Mouse (Mus musculus): ENCODE data around the gene Hspa12a. TPM values are rescaled to one million over a fixed set of nuclear protein-coding genes. Genes with fewer than 3 reads are reported as not detected.
A peak's percentile ranks its signal among the peaks of the same experiment; 100 is the strongest.

Hspa12a gene
- polyA plus RNA-seq, 1 experiment from 2014 or later: 5.6 TPM

DNA sequence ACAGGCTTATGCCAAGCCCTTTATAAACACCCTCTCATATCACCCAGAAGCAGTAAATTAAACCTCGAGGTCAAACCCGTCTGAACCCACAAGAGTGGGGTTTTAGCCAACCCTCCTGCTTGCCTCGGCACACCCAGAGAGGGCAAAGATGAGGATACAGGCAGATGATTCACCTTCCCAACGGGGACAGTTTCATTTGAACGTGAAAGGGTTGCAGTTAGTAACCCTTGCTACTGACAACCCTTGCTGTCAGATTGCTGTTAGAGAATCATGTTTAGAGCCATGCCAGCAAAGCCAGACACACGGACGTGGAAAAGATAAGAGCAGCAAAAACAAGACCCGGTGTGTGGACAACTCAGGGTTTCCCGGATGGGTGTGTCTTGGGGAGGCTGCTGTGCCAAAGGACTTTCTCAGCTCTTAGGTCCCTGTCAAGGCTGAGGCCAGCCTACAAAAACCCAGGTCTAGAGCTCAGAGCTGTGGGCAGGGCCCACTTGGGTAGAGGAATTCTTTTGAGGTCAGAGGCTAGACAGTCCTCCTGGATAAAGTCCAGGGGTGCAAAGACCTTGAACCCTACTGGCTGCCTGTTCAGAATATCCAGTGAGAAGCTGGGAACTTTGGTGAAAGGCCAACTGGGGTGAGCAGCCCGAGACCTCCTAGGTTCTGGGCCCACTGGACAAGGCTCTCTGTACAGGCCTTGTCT is 90.3 kb downstream of the Hspa12a start:
- Histone ChIP-seq H3K4me1 (replicated peaks) (peaks cover 6% of the 10 kb centered on the region), H3K9me3 (no peaks in the 10 kb centered on the region), H3K4me2 (replicated peaks) (no peak overlapping the region), H3K27ac (no peak overlapping the region), H3K27me3 (replicated peaks) (no peaks in the 10 kb centered on the region), H3K4me3 (replicated peaks) (no peak overlapping the region), H3K36me3 (no peaks in the 10 kb centered on the region), H3K9ac (no peak overlapping the region)
- 0 out of 2 replicates have a peak, but pooled peaks have one; percentile 18 for ATAC-seq
- 50% methylated on average over 10 of the region's 10 CpGs for WGBS

DNA sequence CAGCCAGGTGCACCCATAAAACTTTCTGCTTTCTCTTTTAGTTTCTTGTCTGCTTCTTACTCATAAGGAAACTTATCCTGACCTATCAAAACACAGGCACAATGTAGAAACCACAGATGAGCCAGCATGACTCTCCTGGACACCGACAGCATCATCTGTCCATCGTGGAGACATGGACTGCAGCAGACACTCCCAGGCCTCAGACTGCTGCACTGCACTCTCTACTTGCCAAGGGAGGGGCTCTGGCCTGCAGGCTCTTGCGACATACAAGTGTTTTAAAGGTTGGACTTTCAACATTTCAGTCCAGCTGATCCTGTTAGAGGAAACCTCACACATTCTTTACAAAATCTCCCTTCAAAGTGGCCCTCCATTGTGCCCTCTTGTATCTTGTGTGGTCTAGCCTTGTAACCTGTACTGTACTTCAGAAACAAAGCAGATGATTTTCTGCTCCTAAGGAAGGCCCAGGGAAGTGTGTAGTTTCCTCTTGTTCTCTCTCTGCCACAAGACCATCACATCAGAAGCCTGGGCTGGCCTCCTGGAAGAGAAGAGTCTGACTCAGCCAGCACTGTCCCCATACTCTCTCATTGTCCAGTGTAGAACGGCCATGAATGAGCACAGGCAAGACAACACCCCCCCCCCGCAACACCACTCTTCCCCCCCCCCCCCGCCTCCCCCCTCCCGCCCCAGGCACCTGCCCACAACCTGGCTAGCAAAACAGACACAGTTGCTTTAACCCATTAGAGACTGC is 92.6 kb downstream of the Hspa12a start:
- Histone ChIP-seq H3K4me1 (replicated peaks) (peaks cover 6% of the 10 kb centered on the region), H3K27me3 (replicated peaks) (no peaks in the 10 kb centered on the region), H3K9ac (no peak overlapping the region), H3K9me3 (no peaks in the 10 kb centered on the region), H3K4me3 (replicated peaks) (no peak overlapping the region), H3K4me2 (replicated peaks) (no peak overlapping the region), H3K27ac (no peak overlapping the region), H3K36me3 (no peaks in the 10 kb centered on the region)
- 43% methylated on average over 4 of the region's 7 CpGs for WGBS
- peak; percentile 84 for ATAC-seq

DNA sequence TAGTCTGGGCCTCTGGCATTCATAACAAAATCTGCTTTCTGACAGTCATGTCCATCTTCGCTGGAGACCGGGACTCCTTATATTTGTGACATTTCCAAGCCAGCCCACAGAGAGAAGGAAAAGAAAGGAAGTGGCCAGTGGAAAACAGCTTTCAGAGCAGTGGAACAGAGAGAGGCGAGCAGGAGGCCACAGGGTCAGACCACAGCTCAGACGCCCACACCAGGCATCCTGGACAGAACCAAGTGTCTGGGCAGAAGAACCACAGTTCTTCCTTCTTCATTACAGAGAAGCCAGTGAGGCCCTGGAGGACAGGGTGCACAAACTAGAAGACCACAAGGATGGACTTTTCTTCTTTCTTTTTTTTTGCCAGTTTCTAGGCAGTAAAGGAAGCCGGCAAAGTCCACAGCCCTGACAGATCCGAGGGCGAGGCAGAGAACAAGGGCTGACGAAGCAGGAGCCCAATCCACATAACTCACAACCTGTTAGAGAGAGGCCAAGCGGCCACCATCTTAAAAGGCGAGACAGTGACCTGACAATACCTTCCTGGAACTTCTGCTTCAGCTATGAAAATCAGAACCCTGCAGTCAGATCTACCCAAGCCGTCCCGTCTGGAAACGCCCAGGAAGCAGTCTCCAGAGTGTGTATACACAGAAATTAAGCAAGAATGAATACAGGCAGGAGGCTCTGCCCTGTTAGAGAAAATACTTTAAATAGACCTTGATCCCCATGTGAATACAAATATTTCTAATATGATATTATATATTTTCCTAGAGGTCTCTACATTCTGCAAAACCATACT is 93.9 kb downstream of the Hspa12a start:
- H3K27ac ChIP-seq: no peak overlapping the region
- H3K9ac ChIP-seq: no peak overlapping the region
- no peak for ATAC-seq
- H3K4me1 ChIP-seq (replicated peaks): peaks cover 6% of the 10 kb centered on the region
- H3K9me3 ChIP-seq: no peaks in the 10 kb centered on the region
- no peak overlapping the region for H3K4me3 ChIP-seq (replicated peaks)
- 50% methylated on average over 13 of the region's 13 CpGs for WGBS
- H3K27me3 ChIP-seq (replicated peaks): no peaks in the 10 kb centered on the region
- H3K36me3 ChIP-seq: no peaks in the 10 kb centered on the region
- H3K4me2 ChIP-seq (replicated peaks): no peak overlapping the region

DNA sequence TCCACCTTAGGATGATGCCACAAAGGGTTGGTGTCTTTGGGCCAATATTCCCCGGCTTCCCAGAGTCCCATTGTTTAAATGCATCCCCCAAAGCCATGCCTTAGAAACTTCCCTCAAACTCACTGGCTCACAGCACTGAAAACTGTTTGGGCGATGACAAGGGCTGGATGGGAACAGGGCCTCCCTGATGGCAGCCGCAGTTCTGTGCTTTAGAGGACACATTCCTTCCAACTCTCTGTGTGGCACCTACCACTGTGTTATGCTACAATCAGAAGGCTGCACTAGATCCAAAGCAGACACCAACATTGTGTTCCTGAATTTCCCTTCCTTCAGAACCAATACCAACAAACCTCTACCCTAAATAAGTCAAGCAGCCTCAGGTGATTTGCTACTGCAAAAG is 99.8 kb downstream of the Hspa12a start:
- no peak overlapping the region for H3K27ac ChIP-seq
- no peak overlapping the region for H3K4me3 ChIP-seq (replicated peaks)
- no peak overlapping the region for H3K9ac ChIP-seq
- no peak overlapping the region for H3K4me2 ChIP-seq (replicated peaks)
- H3K9me3 ChIP-seq: no peaks in the 10 kb centered on the region
- no peak for ATAC-seq
- no peaks in the 10 kb centered on the region for H3K4me1 ChIP-seq (replicated peaks)
- no peaks in the 10 kb centered on the region for H3K27me3 ChIP-seq (replicated peaks)
- H3K36me3 ChIP-seq: no peaks in the 10 kb centered on the region
- 84% methylated on average over 3 of the region's 3 CpGs for WGBS

DNA sequence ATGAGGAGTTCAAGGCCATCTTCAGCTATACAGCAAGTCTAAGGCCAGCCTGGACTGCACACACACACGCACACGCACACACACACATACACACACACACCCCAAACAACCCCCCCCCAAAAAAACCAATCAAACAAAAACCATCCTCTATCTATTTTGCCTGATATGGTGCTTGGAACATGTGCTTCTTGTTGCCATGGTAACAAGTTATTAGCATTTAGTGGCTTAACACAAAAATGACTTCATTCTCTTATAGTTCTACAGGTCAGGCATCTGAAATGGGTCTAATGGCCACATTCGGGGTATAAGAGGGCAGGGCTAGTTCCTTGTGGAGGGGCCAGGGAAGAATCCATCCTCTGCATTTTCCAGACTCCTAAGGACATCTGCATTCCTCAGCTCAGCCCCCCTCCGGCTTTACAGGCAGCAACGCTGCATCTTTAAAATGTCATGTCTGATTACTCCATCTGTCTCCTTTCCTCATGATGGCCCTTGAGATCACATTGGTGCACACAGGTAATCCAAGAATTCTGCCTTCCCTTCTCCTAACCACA is 102.7 kb downstream of the Hspa12a start:
- 85% methylated on average over 5 of the region's 5 CpGs for WGBS
- ATAC-seq: no peak
- H3K4me2 ChIP-seq (replicated peaks): no peak overlapping the region
- no peak overlapping the region for H3K4me3 ChIP-seq (replicated peaks)
- H3K27ac ChIP-seq: no peak overlapping the region
- H3K27me3 ChIP-seq (replicated peaks): no peaks in the 10 kb centered on the region
- H3K36me3 ChIP-seq: no peaks in the 10 kb centered on the region
- no peak overlapping the region for H3K9ac ChIP-seq
- H3K9me3 ChIP-seq: no peaks in the 10 kb centered on the region
- no peaks in the 10 kb centered on the region for H3K4me1 ChIP-seq (replicated peaks)

DNA sequence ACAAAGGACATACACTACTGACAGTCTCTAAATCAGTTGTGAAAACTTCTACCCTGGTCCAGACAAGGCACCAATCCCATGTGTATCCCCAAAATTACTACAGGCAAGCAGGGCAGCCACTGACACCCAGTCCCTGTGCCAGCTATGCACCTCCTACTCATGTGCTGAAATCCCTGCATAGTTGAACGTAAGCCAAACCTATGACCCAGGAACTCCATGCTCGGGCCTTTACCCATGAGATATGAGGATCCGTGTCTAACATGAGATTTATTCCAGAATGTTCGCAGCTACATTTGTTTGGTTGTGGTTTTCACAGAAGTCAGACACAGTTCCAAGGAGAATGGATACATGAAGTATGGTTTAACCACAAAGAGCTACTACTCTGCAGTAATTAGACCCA is 103.6 kb downstream of the Hspa12a start:
- 79% methylated on average over 4 of the region's 4 CpGs for WGBS
- no peak for ATAC-seq
- Histone ChIP-seq H3K4me1 (replicated peaks) (no peaks in the 10 kb centered on the region), H3K9ac (no peak overlapping the region), H3K4me2 (replicated peaks) (no peak overlapping the region), H3K4me3 (replicated peaks) (no peak overlapping the region), H3K27ac (no peak overlapping the region), H3K36me3 (no peaks in the 10 kb centered on the region), H3K27me3 (replicated peaks) (no peaks in the 10 kb centered on the region), H3K9me3 (no peaks in the 10 kb centered on the region)

DNA sequence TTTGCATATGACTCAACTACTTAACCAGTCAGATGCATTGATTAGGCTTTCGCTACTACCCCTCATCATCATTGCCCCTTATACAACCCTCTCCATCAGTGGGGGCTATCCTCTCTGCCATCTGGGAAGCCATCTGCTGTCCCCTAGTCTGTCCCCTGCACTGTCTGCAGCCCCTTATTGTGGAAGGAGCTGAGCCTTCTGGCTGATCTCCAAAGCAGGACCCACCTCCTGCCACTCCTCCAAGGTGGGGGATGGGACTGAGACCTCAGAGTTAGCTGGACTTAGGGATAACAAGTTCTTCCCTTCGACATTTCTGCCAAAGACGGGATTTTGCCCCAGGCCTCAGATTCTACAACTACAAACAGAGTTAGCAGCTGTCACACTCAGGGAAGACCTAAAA is 104.1 kb downstream of the Hspa12a start:
- 70% methylated on average over 3 of the region's 3 CpGs for WGBS
- ATAC-seq: no peak
- no peak overlapping the region for H3K4me3 ChIP-seq (replicated peaks)
- H3K9me3 ChIP-seq: no peaks in the 10 kb centered on the region
- H3K4me1 ChIP-seq (replicated peaks): no peaks in the 10 kb centered on the region
- H3K9ac ChIP-seq: no peak overlapping the region
- H3K27ac ChIP-seq: no peak overlapping the region
- H3K4me2 ChIP-seq (replicated peaks): no peak overlapping the region
- H3K27me3 ChIP-seq (replicated peaks): no peaks in the 10 kb centered on the region
- H3K36me3 ChIP-seq: no peaks in the 10 kb centered on the region

DNA sequence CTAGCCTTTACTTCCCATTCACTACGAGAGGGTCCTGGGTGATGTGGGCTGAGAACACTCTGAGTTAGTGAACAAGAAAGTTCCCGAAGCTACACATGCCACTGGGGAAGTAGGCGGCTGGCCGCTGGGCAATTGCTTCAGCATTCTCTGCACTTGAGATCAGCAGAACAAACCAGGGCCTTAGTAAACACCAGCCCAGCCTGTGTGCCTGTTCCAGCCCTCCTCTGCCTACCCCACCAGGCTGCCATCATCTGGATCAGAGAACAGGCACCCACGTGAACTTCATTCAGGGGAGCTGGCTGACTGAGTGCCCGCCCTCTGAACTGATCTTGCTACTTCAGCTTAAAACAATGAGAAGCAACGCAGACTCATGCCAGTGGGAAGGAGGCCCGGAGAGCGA is 104.7 kb downstream of the Hspa12a start:
- H3K9ac ChIP-seq: no peak overlapping the region
- WGBS: 64% methylated on average over 9 of the region's 9 CpGs
- H3K36me3 ChIP-seq: no peaks in the 10 kb centered on the region
- no peaks in the 10 kb centered on the region for H3K27me3 ChIP-seq (replicated peaks)
- H3K4me1 ChIP-seq (replicated peaks): no peaks in the 10 kb centered on the region
- no peaks in the 10 kb centered on the region for H3K9me3 ChIP-seq
- no peak overlapping the region for H3K4me2 ChIP-seq (replicated peaks)
- no peak overlapping the region for H3K27ac ChIP-seq
- no peak overlapping the region for H3K4me3 ChIP-seq (replicated peaks)
- no peak for ATAC-seq

DNA sequence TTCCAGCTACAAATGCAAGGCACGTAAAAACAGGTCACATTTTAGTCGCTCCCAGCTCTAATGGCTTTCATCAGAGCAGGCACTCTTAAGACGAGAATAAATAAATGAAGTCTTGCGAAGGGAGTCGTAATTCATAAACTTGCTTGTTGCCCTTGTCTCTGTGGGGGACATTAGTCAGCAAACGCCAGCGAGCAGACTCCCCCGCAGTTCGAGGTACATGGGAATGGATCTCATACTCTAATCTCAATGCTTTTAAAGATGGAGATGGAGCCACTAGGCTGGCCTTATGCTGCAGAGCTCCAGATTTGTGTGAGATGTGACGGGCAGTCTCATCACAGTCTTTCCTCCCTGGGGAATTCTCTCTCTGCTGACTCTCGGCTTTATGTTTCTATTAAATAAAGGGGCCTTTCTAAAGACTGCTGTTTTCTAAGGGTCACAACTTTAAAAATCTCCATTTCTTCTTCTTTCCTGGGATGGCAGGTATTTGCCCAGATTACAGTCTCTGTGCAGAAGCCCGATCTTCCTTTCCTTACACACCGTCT is 109.7 kb downstream of the Hspa12a start:
- H3K27ac ChIP-seq: no peak overlapping the region

DNA sequence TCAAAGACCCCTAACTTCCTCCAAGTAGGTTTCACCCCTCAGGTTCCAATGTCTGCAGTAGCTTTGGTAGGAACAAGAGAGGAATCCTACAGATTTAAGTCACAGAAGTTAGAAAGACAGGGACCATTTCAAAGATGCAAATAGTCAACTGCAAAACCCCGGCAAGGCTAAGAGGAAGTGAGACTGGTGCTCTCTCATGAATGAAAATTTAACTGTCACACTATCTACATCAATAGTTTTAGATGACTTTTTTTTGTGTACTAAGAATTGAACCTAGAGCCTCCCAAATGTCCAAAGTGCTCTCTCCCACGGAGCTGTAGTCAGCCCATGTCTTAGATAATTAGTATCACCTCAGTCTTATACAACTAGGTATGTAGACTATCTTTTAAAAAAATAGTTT is 110.5 kb downstream of the Hspa12a start:
- WGBS: 66% methylated on average over 2 of the region's 2 CpGs
- ATAC-seq: no peak
- no peak overlapping the region for H3K4me2 ChIP-seq (replicated peaks)

More for the DNA sequence above, 109.7 kb downstream of the Hspa12a start:
- Histone ChIP-seq H3K9me3 (no peaks in the 10 kb centered on the region), H3K4me3 (replicated peaks) (no peak overlapping the region), H3K36me3 (no peaks in the 10 kb centered on the region), H3K9ac (no peak overlapping the region), H3K27me3 (replicated peaks) (no peaks in the 10 kb centered on the region), H3K4me1 (replicated peaks) (no peaks in the 10 kb centered on the region), H3K4me2 (replicated peaks) (no peak overlapping the region)
- no peak for ATAC-seq
- 47% methylated on average over 13 of the region's 13 CpGs for WGBS

DNA sequence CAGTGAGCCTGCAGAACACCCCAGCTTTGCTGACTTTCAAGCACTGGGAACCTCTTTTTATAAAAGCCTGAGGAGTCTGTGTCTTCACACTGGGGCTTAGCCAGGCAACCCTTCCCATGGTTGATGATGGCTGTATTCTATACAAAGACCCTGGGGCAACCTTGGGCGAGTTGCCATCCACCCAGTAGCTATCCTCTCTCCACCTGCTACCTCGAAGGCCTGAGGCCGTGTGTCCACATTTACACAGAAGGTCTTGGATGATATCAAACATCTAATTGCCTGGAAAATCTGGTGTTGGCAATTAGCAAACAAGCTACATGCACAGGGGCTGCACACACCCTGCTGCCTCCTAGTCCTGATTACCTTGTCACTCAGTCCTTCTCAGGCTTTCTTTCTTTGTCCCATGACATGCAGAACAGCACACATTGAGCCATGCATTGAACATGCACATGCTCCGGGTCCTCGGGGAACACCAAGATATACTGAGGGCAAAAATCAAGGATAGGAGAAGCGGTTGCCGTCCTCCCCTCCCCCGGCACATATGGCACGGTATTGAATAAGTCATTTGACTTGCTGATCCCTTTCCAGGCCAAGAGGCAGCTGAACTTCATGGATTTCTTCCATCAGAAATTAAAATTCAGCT is 112.1 kb downstream of the Hspa12a start:
- H3K36me3 ChIP-seq: no peaks in the 10 kb centered on the region
- H3K27ac ChIP-seq: no peak overlapping the region
- no peak overlapping the region for H3K4me2 ChIP-seq (replicated peaks)
- no peak overlapping the region for H3K4me3 ChIP-seq (replicated peaks)
- H3K4me1 ChIP-seq (replicated peaks): no peaks in the 10 kb centered on the region
- H3K27me3 ChIP-seq (replicated peaks): no peaks in the 10 kb centered on the region
- 90% methylated on average over 9 of the region's 9 CpGs for WGBS
- H3K9me3 ChIP-seq: no peaks in the 10 kb centered on the region
- ATAC-seq: no peak
- H3K9ac ChIP-seq: no peak overlapping the region

More for the DNA sequence above, 110.5 kb downstream of the Hspa12a start:
- Histone ChIP-seq H3K9ac (no peak overlapping the region), H3K4me1 (replicated peaks) (no peaks in the 10 kb centered on the region), H3K27me3 (replicated peaks) (no peaks in the 10 kb centered on the region), H3K9me3 (no peaks in the 10 kb centered on the region), H3K27ac (no peak overlapping the region), H3K36me3 (no peaks in the 10 kb centered on the region), H3K4me3 (replicated peaks) (no peak overlapping the region)

Measured in intestine, embryonic 15.5 days (tissue).